Mouse (Mus musculus) urinary bladder, postnatal 10 days (tissue): ENCODE measurements around the gene Vmo1.
"Not testable (repeated sequence)": the region's sequence is repeated elsewhere in the genome, so short reads cannot be mapped to it uniquely, and the experiment has no call there.

Experiments used
- DNase-seq: peaks from one replicate; pipeline ENCODE4 v3.0.0; 2022; ENCODE audit warnings: low spot score

Vmo1 gene

DNA sequence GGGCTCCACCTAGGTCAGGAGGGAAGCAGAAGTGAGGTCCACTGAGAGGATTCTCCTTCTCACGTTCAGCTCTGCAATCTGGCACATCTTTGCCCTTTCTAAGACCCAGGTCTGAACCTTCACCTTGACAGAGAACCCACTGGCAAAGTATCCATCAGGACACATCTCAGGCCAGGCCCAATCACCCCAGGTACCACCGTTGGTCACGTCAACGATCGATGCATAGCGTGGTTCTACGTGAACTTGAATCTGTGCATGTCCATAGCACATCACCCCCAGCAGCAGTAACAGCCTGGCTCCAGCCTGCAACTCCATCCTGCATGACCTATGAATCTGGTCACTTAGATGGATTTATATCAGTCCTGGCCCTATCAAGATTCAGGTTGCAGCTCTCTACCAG is at the start of gene Vmo1:
Gene Vmo1, minus strand, starts transcription at position 329 of the 400 bp plus-strand sequence.
- no peak for DNase-seq

- DNase-seq = no peak
These were observed 49.3 kb upstream of the Vmo1 start for GRCm38 (mm10) chr11:70563470-70564275.

DNA sequence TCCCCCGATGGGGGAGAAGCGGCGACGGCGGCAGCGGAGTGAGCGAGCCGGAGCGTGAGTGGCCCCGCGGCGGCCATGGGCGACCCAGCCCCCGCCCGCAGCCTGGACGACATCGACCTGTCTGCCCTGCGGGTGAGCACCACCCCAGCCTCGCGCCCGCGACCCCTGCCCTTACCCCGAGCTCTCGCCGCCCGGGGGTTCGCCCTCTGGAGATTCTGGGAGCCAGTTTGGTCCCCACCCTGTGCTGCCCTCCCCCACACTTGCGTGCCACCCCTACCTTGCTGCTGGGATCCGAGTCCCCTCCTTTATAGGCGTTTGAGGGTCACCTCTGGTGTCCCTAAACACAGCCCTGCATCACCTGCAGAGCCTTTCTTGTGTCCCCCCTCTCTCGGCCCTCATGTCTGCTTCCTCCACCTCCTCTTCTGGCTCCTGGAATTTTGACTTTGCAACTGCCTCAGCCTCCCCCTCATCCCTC is 48.6 kb upstream of the Vmo1 start:
- DNase-seq = no peak

DNA sequence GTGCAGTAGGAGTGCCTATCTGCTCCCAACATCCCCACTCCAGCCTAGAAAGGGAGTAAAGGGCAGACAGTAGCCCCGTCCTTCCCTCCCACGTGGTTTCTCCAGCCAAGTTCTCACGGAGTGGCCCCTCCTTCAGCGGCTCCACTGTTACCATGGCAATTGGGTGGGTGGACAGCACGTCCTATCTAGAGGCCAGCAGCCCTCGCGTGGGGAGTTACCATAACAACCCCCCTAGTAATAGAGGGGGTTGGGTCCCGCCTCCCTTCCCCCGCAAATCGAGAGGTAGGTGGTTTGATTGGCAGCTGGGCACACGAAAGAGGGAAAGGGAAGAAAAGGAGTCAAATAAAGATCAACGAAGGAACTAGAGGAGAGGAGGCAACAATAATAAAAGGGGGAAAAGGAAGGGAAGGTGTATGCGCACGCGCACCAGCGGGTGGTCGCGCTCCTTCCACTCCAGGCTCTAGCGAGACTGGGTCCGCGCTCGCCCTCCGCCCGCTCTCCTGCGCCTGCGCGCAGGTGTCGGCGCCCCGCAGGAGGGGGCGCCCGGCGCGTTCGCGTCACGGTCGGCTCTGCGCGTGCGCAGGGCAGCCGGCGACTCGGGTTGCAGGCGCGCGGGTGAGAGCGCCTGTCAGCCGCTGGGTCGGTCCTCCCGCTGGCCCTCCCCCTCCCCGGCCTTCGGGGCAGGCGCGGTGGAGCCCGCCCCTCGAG is 48.0 kb upstream of the Vmo1 start, which contains the start of gene Mink1:
Gene Mink1, plus strand, starts transcription at position 595 of the 708 bp plus-strand sequence.
- peak; percentile 54 for DNase-seq

DNA sequence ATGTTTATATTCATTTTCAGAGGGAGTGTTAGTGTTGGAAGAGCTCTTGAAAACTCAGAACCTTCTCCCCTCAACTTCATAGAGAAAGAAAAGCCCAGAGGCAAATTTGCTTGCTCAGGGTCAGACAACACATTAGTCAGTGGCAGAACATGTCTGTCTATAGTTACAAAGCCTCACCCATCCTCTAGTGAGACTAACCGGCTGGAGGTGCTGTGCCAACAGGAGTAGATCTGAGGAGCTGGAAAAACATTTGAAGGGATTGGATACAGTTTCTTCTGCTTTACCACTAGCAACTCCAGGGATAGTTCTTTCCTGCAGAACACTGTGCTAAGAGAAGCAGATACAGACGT is 47.5 kb upstream of the Vmo1 start:
- no peak for DNase-seq

GRCm38 (mm10) chr11:70557545-70557944 is 43.1 kb upstream of the Vmo1 start:
- no peak for DNase-seq

DNA sequence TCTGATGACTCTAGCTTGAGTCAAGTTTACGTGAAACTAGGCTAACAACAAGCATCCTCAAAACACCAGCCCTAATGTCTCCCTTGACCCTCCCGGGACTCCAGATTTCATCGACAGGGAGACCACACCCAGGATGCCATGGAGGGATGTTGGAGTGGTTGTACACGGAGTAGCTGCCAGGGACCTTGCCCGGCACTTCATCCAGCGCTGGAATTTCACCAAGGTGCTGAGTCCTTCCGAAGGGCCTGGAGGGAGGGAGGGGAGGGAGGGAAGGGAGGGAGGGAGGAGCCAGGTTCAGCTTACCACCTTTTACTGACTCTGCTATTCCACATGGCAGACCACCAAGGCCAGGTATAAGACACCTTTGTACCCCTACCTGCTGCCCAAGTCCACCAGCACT is 39.5 kb upstream of the Vmo1 start:
- DNase-seq = no peak

DNA sequence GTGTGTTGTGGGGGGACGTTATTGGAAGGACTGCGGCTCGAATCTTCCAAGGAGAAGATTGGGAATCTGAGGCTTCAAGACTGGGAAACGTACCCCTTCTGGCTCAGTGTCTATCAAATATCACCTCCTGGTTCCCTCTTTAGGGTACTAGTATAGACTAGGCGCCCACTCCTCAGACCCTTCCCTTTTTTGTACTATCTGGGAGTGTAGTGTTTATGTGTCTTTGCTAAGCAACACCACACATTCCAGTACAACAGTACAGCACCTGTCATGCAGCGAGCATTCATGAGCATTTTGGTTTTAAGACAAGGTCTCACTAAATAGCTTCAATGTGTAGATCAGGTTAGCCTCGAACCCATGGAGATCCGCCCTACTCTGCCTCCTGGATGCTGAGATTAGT is 37.1 kb upstream of the Vmo1 start:
- no peak for DNase-seq

DNA sequence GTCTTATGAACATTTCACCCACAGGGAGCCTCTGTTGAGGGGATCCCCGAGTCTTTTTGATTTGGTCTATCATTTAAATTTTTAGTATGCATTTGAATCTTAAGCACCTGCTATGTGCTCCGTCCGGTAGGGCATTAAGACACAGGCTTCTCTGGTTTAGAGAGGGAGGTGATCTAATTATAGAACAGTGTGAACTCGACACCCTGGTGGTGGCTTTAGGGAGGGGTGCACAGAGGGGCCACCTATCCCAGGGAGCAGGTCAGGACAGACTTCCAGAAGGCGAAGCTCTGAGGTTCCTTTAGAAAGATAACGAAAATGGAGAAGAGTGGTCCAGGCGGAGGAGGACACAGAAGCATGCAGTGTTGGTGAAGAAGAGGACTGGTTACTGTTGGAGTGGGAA is 30.1 kb upstream of the Vmo1 start:
- no peak for DNase-seq

DNA sequence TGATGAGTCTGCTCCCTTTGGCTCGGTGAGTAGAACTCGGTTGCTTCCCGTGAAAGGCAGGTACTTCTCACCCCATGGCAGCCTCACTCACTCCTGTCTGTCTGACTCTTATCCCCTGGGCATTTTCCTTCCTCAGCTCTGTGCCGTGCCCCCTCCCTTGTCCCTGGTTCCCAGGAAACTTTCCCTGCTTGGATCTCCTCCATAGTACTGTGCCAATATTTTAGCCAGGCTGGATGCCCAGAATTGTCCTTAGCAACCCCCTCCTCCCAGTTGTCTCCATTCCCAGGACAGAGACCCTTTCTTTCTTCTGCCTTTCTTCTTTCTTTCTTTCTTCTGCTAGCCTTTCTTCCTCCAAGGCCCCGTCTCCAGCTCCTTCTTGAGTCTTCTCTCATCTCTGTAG is 27.0 kb upstream of the Vmo1 start:
- no peak for DNase-seq

DNA sequence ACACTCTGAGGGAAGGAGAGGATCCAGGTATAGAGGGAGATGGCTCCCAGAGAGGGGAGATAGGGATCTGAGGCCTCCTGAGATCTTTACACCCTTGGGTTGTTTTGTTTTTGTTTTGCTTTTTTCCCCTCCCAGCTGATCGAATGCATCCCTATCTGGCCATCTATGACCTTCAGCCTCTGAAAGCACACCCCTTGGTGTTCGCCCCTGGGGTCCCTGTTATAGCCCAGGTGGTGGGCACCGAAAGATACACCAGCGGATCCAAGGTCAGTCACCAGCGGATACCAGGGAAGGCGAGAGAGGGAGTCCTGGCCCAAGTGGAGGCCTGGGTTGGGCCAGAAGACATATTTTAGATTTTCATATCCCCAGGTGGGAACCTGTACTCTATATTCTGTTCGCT is 26.5 kb upstream of the Vmo1 start:
- DNase-seq = no peak

DNA sequence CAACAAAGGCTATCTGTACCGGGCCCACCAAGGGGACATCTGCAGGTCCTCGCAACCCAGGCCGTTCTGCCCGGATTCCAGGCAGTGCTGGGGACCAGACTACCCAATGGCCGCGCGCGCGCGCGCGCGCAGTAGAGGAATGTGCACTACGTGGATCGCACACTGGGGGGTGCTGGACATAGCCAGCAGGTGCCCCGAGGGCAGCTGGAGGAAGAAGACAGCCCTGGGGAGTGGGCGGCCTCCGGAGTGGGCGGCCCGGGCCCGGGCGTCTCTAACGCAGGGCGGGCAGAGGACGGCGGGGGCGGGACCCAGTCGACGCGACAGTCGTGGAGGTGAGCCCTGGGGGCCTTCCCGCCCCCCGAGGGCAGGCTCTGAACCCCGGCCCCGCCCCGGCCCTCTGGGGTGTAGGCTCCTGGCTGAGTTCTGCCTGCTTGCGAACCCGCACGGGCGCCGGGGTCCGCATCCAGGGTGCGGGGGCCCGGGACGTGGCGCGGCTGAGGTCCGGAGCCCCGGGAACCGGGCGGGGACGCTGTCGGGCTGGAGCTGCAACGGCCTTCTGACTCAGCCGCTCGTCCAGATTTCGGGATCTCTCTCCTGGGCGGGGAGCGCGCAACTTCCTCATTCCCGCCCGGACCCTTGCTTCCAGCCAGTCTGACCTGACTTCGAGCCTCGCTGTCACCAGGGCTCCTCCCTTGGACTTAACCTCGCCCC is 25.6 kb upstream of the Vmo1 start, which contains the start of gene Pld2:
Gene Pld2, plus strand, starts transcription at position 188 of the 711 bp plus-strand sequence.
- peak; percentile 62 for DNase-seq

DNA sequence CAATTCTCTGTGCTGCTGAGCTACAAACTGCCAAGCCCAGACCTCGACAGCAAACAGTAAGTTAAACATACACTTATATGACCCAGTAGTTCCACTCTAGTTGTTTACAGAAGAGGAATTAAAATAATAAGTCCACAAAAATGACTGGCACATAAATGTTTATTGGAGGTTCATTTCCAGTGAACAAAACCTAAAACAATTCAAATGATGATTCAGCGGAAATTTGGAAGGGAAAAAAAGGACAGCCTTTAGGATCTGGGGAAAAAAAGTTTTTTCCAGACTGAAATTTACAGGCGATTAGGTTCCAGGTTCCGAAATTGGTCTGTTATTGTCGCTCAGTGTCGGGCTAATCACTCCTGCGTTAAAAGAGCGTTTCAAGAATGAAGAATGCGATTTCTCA is 25.0 kb upstream of the Vmo1 start:
- no peak for DNase-seq

DNA sequence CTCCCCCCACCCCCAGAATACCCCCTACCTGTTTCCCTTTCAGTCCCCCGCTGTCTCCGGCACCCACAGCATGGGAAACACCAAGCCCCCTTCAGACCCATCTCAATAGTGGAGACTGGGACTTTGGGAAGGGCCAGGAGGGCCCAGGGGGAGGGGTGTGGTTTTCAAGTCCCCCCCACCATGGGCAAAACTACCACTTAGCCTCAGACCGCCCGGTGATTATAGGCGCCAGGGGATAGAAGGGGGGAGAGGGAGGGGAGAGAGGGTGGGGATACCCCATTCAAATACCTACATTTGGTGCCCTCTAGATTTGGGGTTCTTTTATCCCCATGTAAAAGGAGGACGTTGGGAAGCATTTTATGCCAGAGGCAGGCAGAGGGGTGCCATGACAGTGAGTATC is 18.4 kb upstream of the Vmo1 start, which contains the start of gene Gm40193:
Gene Gm40193, minus strand, starts transcription at position 101 of the 400 bp plus-strand sequence.
- no peak for DNase-seq

DNA sequence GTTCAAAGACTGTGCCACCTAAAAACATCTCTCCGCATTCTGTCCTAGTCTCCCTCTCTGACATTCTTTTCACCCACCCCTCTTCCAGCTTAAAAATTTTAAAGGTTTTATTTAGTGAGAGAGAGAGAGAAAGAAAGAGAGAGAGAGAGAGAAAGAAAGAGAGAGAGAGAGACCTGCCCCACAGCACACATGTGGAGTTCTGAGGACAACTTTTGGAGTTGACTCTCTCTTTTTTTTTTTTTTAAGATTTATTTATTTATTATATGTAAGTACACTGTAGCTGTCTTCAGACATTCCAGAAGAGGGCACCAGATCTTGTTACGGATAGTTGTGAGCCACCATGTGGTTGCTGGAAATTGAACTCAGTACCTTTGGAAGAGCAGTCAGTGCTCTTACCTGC is 16.6 kb upstream of the Vmo1 start:
- not testable (repeated sequence) for DNase-seq

DNA sequence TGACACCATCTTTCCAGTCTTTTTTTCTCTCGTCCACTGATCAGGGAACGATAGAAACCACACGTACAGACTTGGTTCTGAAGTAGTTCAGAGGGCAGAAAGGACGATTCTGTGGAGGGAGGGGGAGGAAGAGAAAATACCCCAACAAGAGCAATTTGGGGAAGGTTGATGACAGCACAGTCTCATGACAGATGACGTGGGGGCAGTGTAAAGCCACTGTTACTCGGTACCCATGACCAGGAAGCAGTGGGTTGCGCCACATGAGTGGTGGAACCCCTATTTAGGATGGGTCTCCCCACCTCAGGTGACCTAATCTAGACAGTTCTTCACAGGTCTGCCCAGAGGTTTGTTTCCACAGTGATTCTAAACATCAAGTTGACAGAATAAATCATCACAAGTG is 14.2 kb upstream of the Vmo1 start:
- DNase-seq = no peak

DNA sequence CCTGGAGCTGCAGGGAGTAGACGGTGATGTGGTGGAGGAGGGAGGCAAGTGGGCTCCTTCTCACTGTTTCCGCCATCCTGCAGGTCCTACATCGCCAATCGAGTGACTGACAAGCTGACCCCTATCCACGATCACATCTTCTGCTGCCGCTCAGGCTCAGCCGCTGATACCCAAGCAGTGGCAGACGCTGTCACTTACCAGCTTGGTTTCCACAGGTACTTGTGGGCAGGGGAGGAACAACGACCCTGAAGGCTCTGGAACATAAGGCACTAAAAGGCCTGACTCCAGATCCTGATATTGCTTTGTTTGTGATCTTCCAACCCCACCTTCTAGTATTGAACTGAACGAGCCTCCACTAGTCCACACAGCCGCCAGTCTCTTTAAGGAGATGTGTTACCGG is 11.8 kb upstream of the Vmo1 start:
- no peak for DNase-seq

GRCm38 (mm10) chr11:70525726-70526125 is 11.3 kb upstream of the Vmo1 start:
- no peak for DNase-seq

GRCm38 (mm10) chr11:70525184-70525678 is 10.8 kb upstream of the Vmo1 start, which contains the start of gene Psmb6:
Gene Psmb6, plus strand, starts transcription at chr11:70525367.
- peak; percentile 54 for DNase-seq

DNA sequence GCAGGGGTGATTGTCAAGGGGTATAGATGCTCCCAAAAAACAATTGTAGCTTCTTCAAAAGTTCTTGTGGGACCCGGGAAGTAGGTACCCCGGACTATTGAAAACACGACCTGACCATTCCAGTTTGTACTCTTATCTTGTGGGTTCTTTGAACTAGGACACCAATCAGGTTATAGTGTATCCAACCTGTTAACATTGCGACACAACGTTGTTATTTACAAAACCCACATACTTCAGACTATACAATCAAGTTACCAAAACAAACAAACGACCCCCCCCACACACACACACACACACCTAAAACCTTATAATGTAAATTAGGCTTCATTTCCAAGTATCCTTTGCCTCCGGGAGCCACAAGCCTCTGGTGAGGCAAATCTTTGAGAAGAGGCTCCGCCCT is 10.4 kb upstream of the Vmo1 start:
- DNase-seq = no peak

- DNase-seq = not testable (repeated sequence)
These were observed 9.0 kb upstream of the Vmo1 start for GRCm38 (mm10) chr11:70523306-70523989.
